Mouse (Mus musculus) kidney, embryonic 15.5 days (tissue): Measurements from ENCODE around the gene Tnfrsf25. TPM values are rescaled to one million over a fixed set of nuclear protein-coding genes. Genes with fewer than 3 reads are reported as not detected.

Experiments used
- ATAC-seq: fragments of 200-750 bp; cut with Nextera tagmentation; replicated peaks from 2 replicates; pipeline ENCODE4 v1.8.0; 2017; ENCODE audit warnings: moderate TSS enrichment; ENCODE audit not compliant: low FRiP score
- H3K27ac ChIP-seq: fragments of 300-500 bp; sonication (generic); 2 replicates; pipeline ENCODE4 v1.5.1; 2015; ENCODE audit warnings: mild to moderate bottlenecking, inconsistent platforms
- H3K27me3 ChIP-seq: fragments of 300-500 bp; sonication (generic); 2 replicates; pipeline ENCODE4 v1.6.1; 2015; ENCODE audit warnings: inconsistent platforms
- H3K36me3 ChIP-seq: fragments of 300-500 bp; sonication (generic); 2 replicates; pipeline ENCODE4 v1.6.1; 2015; ENCODE audit warnings: inconsistent platforms
- H3K4me1 ChIP-seq: fragments of 300-500 bp; sonication (generic); 2 replicates; pipeline ENCODE4 v1.6.1; 2015; ENCODE audit warnings: inconsistent platforms
- H3K4me2 ChIP-seq: fragments of 300-500 bp; sonication (generic); 2 replicates; pipeline ENCODE4 v1.6.1; 2015; ENCODE audit warnings: moderate library complexity, mild to moderate bottlenecking, inconsistent platforms
- H3K4me3 ChIP-seq: fragments of 300-500 bp; sonication (generic); replicated peaks from 2 replicates; pipeline ENCODE4 v1.5.1; 2015; ENCODE audit warnings: mild to moderate bottlenecking, inconsistent platforms
- H3K9ac ChIP-seq: fragments of 300-500 bp; sonication (generic); 2 replicates; pipeline ENCODE4 v1.6.1; 2015; ENCODE audit warnings: mild to moderate bottlenecking, inconsistent platforms
- H3K9me3 ChIP-seq: fragments of 300-500 bp; sonication (generic); replicated peaks from 2 replicates; pipeline ENCODE4 v1.6.1; 2016; ENCODE audit warnings: inconsistent platforms
- WGBS: fragments of 180-500 bp; shearing (Covaris S2); methylation state at CpG from one replicate; pipeline ENCODE4 v1.1.7; 2015; ENCODE audit warnings: mixed read lengths; 5-methylcytosine and 5-hydroxymethylcytosine counted together
- polyA plus RNA-seq: library from polyadenylated mRNA; unstranded; fragments of >200 nt; fragmentation: Nextera tagmentation; extraction: Ambion mirVana; gene quantifications from 2 replicates; pipeline ENCODE4 v1.2.1, GENCODE M21; 2015

Tnfrsf25 gene
- polyA plus RNA-seq, 1 experiment from 2014 or later: 2.4 TPM

GRCm38 (mm10) chr4:152079261-152079660, 36.5 kb upstream of the Tnfrsf25 start:
- no peak overlapping the region for H3K27ac ChIP-seq
- 92% methylated on average over 3 of the region's 3 CpGs for WGBS
- H3K27me3 ChIP-seq: no peaks in the 10 kb centered on the region
- H3K4me3 ChIP-seq: no peak overlapping the region
- H3K36me3 ChIP-seq: no peaks in the 10 kb centered on the region
- peaks cover 23% of the 10 kb centered on the region for H3K4me1 ChIP-seq
- H3K4me2 ChIP-seq: no peak overlapping the region
- H3K9ac ChIP-seq: no peak overlapping the region
- no peak for ATAC-seq
- no peaks in the 10 kb centered on the region for H3K9me3 ChIP-seq

GRCm38 (mm10) chr4:152079931-152080330, 35.8 kb upstream of the Tnfrsf25 start:
- WGBS: 40% methylated on average over 7 of the region's 7 CpGs
- Histone ChIP-seq H3K9me3 (no peaks in the 10 kb centered on the region), H3K27ac (0 out of 2 replicates have a peak overlapping the region, but pooled peaks have one; percentile 23), H3K4me1 (peaks cover 23% of the 10 kb centered on the region), H3K36me3 (no peaks in the 10 kb centered on the region), H3K9ac (no peak overlapping the region), H3K4me2 (no peak overlapping the region), H3K27me3 (no peaks in the 10 kb centered on the region), H3K4me3 (no peak overlapping the region)
- ATAC-seq: peak; percentile 40; the same call in 1 of the 2 replicates

- Histone ChIP-seq H3K36me3 (no peaks in the 10 kb centered on the region), H3K4me2 (no peak overlapping the region), H3K9ac (no peak overlapping the region), H3K4me3 (no peak overlapping the region), H3K27ac (no peak overlapping the region), H3K4me1 (peaks cover 23% of the 10 kb centered on the region), H3K9me3 (no peaks in the 10 kb centered on the region), H3K27me3 (no peaks in the 10 kb centered on the region)
- ATAC-seq: no peak
- WGBS: 59% methylated on average over 7 of the region's 7 CpGs
Observed at GRCm38 (mm10) chr4:152083611-152084220, 32.0 kb upstream of the Tnfrsf25 start.

GRCm38 (mm10) chr4:152084616-152085015, 31.1 kb upstream of the Tnfrsf25 start:
- no peaks in the 10 kb centered on the region for H3K9me3 ChIP-seq
- no peak for ATAC-seq
- 86% methylated on average over 7 of the region's 7 CpGs for WGBS
- H3K9ac ChIP-seq: no peak overlapping the region
- no peak overlapping the region for H3K27ac ChIP-seq
- H3K36me3 ChIP-seq: peaks cover 2% of the 10 kb centered on the region; the same call in 1 of the 2 replicates
- H3K4me2 ChIP-seq: no peak overlapping the region
- no peak overlapping the region for H3K4me3 ChIP-seq
- peaks cover 28% of the 10 kb centered on the region for H3K4me1 ChIP-seq
- H3K27me3 ChIP-seq: no peaks in the 10 kb centered on the region

GRCm38 (mm10) chr4:152086505-152087210, 29.1 kb upstream of the Tnfrsf25 start:
- peaks cover 28% of the 10 kb centered on the region for H3K4me1 ChIP-seq
- peak overlapping the region; percentile 78 for H3K4me3 ChIP-seq
- ATAC-seq: peak; percentile 89
- H3K9ac ChIP-seq: peak overlapping the region; percentile 79
- no peaks in the 10 kb centered on the region for H3K27me3 ChIP-seq
- peaks cover 2% of the 10 kb centered on the region; the same call in 1 of the 2 replicates for H3K36me3 ChIP-seq
- under 1% methylated on average over 90 of the region's 92 CpGs for WGBS
- H3K4me2 ChIP-seq: peak overlapping the region; percentile 90
- H3K27ac ChIP-seq: peak overlapping the region; percentile 81
- no peaks in the 10 kb centered on the region for H3K9me3 ChIP-seq

GRCm38 (mm10) chr4:152087211-152088081, 28.3 kb upstream of the Tnfrsf25 start:
- H3K4me2 ChIP-seq: peak overlapping the region; percentile 90
- peaks cover 32% of the 10 kb centered on the region for H3K4me1 ChIP-seq
- H3K4me3 ChIP-seq: peak overlapping the region; percentile 78
- peaks cover 2% of the 10 kb centered on the region; the same call in 1 of the 2 replicates for H3K36me3 ChIP-seq
- H3K9me3 ChIP-seq: no peaks in the 10 kb centered on the region
- 5% methylated on average over 12 of the region's 12 CpGs for WGBS
- no peak; the same call in 1 of the 2 replicates for ATAC-seq
- H3K9ac ChIP-seq: peak overlapping the region; percentile 79
- no peaks in the 10 kb centered on the region for H3K27me3 ChIP-seq
- H3K27ac ChIP-seq: peak overlapping the region; percentile 81

- no peaks in the 10 kb centered on the region for H3K27me3 ChIP-seq
- peak overlapping the region; percentile 78 for H3K4me3 ChIP-seq
- WGBS: 48% methylated on average over 4 of the region's 4 CpGs
- ATAC-seq: no peak
- peaks cover 2% of the 10 kb centered on the region; the same call in 1 of the 2 replicates for H3K36me3 ChIP-seq
- H3K27ac ChIP-seq: no peak overlapping the region
- H3K9ac ChIP-seq: no peak overlapping the region
- peaks cover 39% of the 10 kb centered on the region for H3K4me1 ChIP-seq
- H3K4me2 ChIP-seq: peak overlapping the region; percentile 90
- no peaks in the 10 kb centered on the region for H3K9me3 ChIP-seq
Observed at GRCm38 (mm10) chr4:152088133-152088532, 27.6 kb upstream of the Tnfrsf25 start.

GRCm38 (mm10) chr4:152088556-152089120, 27.1 kb upstream of the Tnfrsf25 start:
- Histone ChIP-seq H3K27me3 (no peaks in the 10 kb centered on the region), H3K9ac (no peak overlapping the region), H3K36me3 (peaks cover 2% of the 10 kb centered on the region; the same call in 1 of the 2 replicates), H3K4me1 (peaks cover 41% of the 10 kb centered on the region), H3K9me3 (no peaks in the 10 kb centered on the region), H3K4me3 (no peak overlapping the region), H3K27ac (no peak overlapping the region), H3K4me2 (peak overlapping the region; percentile 90; the same call in 1 of the 2 replicates)
- 41% methylated on average over 8 of the region's 8 CpGs for WGBS
- no peak for ATAC-seq

- Histone ChIP-seq H3K4me3 (no peak overlapping the region), H3K4me2 (no peak overlapping the region), H3K27me3 (no peaks in the 10 kb centered on the region), H3K4me1 (peaks cover 41% of the 10 kb centered on the region), H3K27ac (no peak overlapping the region), H3K9ac (no peak overlapping the region), H3K36me3 (peaks cover 2% of the 10 kb centered on the region; the same call in 1 of the 2 replicates), H3K9me3 (no peaks in the 10 kb centered on the region)
- ATAC-seq: no peak
- WGBS: 80% methylated on average over 9 of the region's 9 CpGs
Observed at GRCm38 (mm10) chr4:152090191-152090590, 25.5 kb upstream of the Tnfrsf25 start.

GRCm38 (mm10) chr4:152092751-152093293, 22.9 kb upstream of the Tnfrsf25 start:
- H3K36me3 ChIP-seq: peaks cover 2% of the 10 kb centered on the region; the same call in 1 of the 2 replicates
- peaks cover 54% of the 10 kb centered on the region for H3K4me1 ChIP-seq
- 48% methylated on average over 8 of the region's 8 CpGs for WGBS
- no peak overlapping the region for H3K4me2 ChIP-seq
- ATAC-seq: peak; percentile 68
- H3K27me3 ChIP-seq: no peaks in the 10 kb centered on the region
- H3K4me3 ChIP-seq: no peak overlapping the region
- H3K9ac ChIP-seq: no peak overlapping the region
- no peaks in the 10 kb centered on the region for H3K9me3 ChIP-seq
- peak overlapping the region; percentile 42; the same call in 1 of the 2 replicates for H3K27ac ChIP-seq

GRCm38 (mm10) chr4:152094233-152094632, 21.5 kb upstream of the Tnfrsf25 start:
- ATAC-seq: no peak
- WGBS: 84% methylated on average over 12 of the region's 12 CpGs
- Histone ChIP-seq H3K36me3 (peaks cover 2% of the 10 kb centered on the region; the same call in 1 of the 2 replicates), H3K4me2 (no peak overlapping the region), H3K27ac (no peak overlapping the region), H3K9me3 (no peaks in the 10 kb centered on the region), H3K4me3 (no peak overlapping the region), H3K9ac (no peak overlapping the region), H3K4me1 (peaks cover 51% of the 10 kb centered on the region), H3K27me3 (no peaks in the 10 kb centered on the region)
